Mouse (Mus musculus) cortical plate, adult 2 months (tissue): Measurements from ENCODE around the gene Batf2. TPM values are rescaled to one million over a fixed set of nuclear protein-coding genes. Genes with fewer than 3 reads are reported as not detected.
A peak's percentile ranks its signal among the peaks of the same experiment; 100 is the strongest.

Experiments
- H3K27ac ChIP-seq: fragments of 200-500 bp; 2 replicates; pipeline ENCODE4 v1.5.1; 2012; ENCODE audit warnings: low read length, control low read depth, inconsistent platforms; ENCODE audit not compliant: insufficient read depth
- H3K4me1 ChIP-seq: fragments of 200-500 bp; 2 replicates; pipeline ENCODE4 v1.6.1; 2011; ENCODE audit warnings: low read length; ENCODE audit not compliant: control insufficient read depth, insufficient read depth
- H3K4me3 ChIP-seq: fragments of 200-500 bp; 2 replicates; pipeline ENCODE4 v1.5.1; 2011; ENCODE audit warnings: mild to moderate bottlenecking, low read length, control low read depth; ENCODE audit not compliant: insufficient read depth
- CTCF ChIP-seq: fragments of 200-500 bp; IDR thresholded peaks from 2 replicates; pipeline ENCODE4 v1.5.1; 2011; ENCODE audit warnings: mild to moderate bottlenecking, control low read depth, low read length; ENCODE audit not compliant: insufficient read depth; ENCODE audit errors: extremely low read depth
- POLR2A ChIP-seq: fragments of 200-500 bp; IDR thresholded peaks from 2 replicates; pipeline ENCODE4 v1.6.1; 2011; ENCODE audit warnings: mild to moderate bottlenecking, low read length, control low read depth; ENCODE audit not compliant: insufficient read depth; ENCODE audit errors: extremely low read depth
- polyA plus RNA-seq: library from polyadenylated mRNA; depleted of rRNA; stranded (reverse); fragments of >200 nt; gene quantifications from 2 replicates; pipeline ENCODE4 v1.2.3, GENCODE M21; 2012; rRNA removed

Gene Batf2
- polyA plus RNA-seq: 0.50 and 0.57 TPM in 2 replicates

GRCm38 (mm10) chr19:6140678-6141393 is at the start of gene Batf2:
Gene Batf2, plus strand, starts transcription at chr19:6140983.
- Histone ChIP-seq H3K4me3 (peak within 1 kb of the TSS; percentile 77), H3K27ac (peak within 1 kb of the TSS; percentile 98), H3K4me1 (peaks cover 3% of the 10 kb centered on the region; the same call in 1 of the 2 replicates)
- TF ChIP-seq POLR2A: 0 out of 2 replicates have a peak, but pooled peaks have one; percentile 41
- peak; percentile 47 for TF ChIP-seq CTCF

DNA sequence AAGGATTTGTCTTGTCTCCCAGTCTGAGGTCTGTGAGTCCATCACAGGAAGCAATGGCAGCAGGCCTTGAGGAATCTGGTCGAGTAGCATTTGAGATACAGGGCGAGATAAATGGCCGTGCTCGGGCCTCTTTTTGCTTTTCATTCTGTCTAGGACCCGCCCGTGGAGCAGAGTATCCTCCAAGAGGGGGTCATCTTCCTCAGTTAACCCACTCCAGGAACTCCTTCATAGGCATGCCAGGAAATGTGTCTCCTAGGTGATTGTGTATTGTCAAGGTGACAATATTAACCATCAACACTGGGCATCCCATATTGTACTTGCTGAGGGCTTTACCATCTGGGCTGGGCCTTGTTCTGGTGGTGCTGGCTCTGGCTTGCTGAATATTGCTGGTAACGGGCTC is 46.7 kb upstream of the Batf2 start, which contains the start of gene AC131692.1:
TSS of gene AC131692.1 (plus strand) at position 301 of the 400 bp plus-strand sequence.
- Histone ChIP-seq H3K27ac (no peak within 1 kb of the TSS), H3K4me3 (no peak within 1 kb of the TSS), H3K4me1 (no peaks in the 10 kb centered on the region)
- TF ChIP-seq CTCF (no peak), POLR2A (no peak)

DNA sequence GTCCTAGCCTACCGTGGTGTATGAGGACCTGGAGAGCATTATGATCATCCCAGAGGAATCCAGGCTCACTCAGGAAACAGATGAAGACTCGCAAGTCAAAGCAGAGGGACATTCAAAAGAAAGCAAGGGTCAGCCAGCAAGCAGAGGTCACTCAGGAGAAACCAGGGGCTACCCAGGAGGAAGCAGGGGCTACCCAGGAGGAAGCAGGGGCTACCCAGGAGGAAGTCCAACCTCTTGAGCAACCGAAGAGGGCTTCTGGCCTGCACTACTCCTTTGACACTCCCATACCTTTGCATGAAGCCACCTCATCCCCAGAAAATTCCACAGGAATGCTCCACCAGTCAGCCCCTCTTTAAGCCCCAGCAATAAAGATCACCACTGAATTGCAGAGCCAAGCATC is 42.9 kb upstream of the Batf2 start:
- TF ChIP-seq CTCF (no peak), POLR2A (no peak)
- Histone ChIP-seq H3K4me1 (no peaks in the 10 kb centered on the region), H3K4me3 (no peak overlapping the region), H3K27ac (no peak overlapping the region)

DNA sequence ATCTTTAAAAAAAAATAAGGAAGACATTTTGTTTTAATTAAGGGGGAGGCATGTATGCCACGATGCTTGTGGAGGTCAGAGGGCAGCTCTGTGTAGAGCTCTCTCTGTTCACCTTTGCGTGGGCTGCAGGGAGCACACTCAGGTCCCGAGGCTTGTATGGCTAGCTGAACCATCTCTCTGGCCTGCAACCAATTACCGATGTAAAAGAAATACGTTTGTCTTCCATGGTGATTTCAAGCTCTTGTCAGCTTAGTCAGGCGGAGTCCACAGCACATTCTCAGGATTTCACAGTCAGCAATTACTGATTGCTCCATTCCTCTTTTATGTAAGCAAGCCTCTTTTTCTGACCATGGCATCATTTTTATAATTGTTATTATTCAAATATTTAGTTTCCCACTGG is 39.6 kb upstream of the Batf2 start:
- Histone ChIP-seq H3K4me1 (no peaks in the 10 kb centered on the region), H3K27ac (no peak overlapping the region), H3K4me3 (no peak overlapping the region)
- TF ChIP-seq POLR2A (no peak), CTCF (no peak)

GRCm38 (mm10) chr19:6102169-6102853 is 38.5 kb upstream of the Batf2 start:
- H3K27ac ChIP-seq: no peak overlapping the region
- H3K4me1 ChIP-seq: no peaks in the 10 kb centered on the region
- TF ChIP-seq POLR2A (no peak), CTCF (no peak)
- no peak overlapping the region for H3K4me3 ChIP-seq

DNA sequence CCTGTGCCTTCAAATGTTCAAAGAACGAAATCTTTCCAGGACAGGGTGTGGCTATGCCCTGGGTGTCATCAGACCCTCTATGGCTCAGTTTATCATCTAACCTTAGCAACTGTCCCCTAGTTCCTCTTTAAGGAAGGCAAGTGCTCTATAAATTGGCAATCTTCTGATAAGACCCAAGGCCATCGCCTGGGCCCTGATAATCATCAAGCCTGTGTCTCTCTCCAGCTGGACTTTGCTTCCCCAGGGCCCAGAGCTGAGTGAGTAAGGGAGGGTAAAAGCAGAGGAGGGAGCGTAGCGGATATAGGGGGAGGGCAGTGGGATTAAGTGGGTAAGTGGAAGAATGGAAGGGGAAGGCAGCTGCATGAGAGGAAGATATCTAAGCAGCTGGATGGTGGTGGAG is 36.3 kb upstream of the Batf2 start:
- no peak for TF ChIP-seq POLR2A
- no peak for TF ChIP-seq CTCF
- no peaks in the 10 kb centered on the region for H3K4me1 ChIP-seq
- no peak overlapping the region for H3K4me3 ChIP-seq
- no peak overlapping the region for H3K27ac ChIP-seq

DNA sequence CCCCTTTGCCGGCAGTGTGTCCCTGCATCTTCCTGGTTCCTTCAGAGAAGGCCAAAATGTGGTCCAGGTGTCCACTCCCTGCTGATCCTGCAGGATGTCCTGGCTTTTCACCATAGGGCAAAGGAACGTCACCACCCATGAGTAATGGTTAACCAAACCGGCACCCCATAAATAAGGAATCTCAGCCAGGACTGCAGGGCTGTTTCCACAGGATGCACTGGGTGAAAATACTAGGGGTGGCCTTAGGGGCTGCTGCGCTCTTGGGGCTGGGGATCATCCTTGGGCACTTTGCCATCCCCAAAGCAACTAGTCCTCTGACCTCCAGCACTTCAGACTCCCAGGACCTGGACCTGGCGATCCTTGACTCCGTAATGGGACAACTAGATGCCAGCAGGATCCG is 35.2 kb upstream of the Batf2 start, which contains the start of gene Naaladl1:
TSS of gene Naaladl1 (plus strand) at position 197 of the 400 bp plus-strand sequence.
- TF ChIP-seq POLR2A (no peak), CTCF (no peak)
- no peak within 1 kb of the TSS for H3K27ac ChIP-seq

GRCm38 (mm10) chr19:6113116-6113515 is 27.7 kb upstream of the Batf2 start:
- Histone ChIP-seq H3K4me1 (no peaks in the 10 kb centered on the region), H3K4me3 (no peak overlapping the region), H3K27ac (no peak overlapping the region)
- TF ChIP-seq POLR2A: no peak
- no peak for TF ChIP-seq CTCF

More for the DNA sequence above, 35.2 kb upstream of the Batf2 start, which contains the start of gene Naaladl1:
- Histone ChIP-seq H3K4me1 (no peaks in the 10 kb centered on the region), H3K4me3 (no peak within 1 kb of the TSS)

GRCm38 (mm10) chr19:6116113-6116850 is 24.5 kb upstream of the Batf2 start:
- TF ChIP-seq POLR2A (no peak), CTCF (no peak)
- Histone ChIP-seq H3K4me1 (no peaks in the 10 kb centered on the region), H3K4me3 (no peak overlapping the region), H3K27ac (no peak overlapping the region)

DNA sequence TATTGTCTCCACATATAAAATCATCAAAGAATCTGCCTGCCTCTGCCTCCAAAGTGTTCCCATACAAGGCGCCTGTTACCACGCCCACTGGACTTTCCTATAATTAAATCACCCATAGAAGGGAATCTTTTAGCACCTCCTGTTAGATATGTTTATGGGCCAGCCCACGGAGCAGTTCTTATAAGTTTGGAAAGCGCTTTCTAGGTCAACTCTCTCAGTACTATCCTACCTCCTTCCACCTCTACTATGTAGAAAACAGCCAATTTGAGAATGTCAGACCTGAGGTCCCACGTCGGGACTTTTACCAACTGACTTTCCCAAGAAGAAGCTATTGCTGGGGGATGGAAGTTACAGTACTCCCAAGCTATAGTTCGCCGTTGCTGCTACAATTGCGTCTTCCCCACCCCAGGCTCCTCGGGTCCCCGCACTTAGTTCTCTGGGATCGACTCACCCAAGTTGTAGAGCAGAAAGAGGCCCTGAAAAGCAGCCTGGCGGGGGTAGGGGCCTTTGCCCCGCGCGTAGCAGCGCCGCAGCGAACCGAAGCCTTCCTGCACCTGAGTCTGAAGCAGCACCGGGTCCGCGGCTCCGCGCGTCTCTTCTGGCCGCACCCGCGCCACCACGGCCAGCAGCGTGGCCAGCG is 23.3 kb upstream of the Batf2 start:
- TF ChIP-seq CTCF (no peak), POLR2A (no peak)
- H3K27ac ChIP-seq: peak overlapping the region; percentile 85
- peak overlapping the region; percentile 51 for H3K4me3 ChIP-seq
- H3K4me1 ChIP-seq: no peaks in the 10 kb centered on the region
